Mouse (Mus musculus): ENCODE results near the gene Ankrd54. TPM values are rescaled to one million over a fixed set of nuclear protein-coding genes. Genes with fewer than 3 reads are reported as not detected.

The Ankrd54 gene
- total RNA-seq (2022): 10 to 100 TPM; 16.5 to 20.1 (median 18.4) TPM

DNA sequence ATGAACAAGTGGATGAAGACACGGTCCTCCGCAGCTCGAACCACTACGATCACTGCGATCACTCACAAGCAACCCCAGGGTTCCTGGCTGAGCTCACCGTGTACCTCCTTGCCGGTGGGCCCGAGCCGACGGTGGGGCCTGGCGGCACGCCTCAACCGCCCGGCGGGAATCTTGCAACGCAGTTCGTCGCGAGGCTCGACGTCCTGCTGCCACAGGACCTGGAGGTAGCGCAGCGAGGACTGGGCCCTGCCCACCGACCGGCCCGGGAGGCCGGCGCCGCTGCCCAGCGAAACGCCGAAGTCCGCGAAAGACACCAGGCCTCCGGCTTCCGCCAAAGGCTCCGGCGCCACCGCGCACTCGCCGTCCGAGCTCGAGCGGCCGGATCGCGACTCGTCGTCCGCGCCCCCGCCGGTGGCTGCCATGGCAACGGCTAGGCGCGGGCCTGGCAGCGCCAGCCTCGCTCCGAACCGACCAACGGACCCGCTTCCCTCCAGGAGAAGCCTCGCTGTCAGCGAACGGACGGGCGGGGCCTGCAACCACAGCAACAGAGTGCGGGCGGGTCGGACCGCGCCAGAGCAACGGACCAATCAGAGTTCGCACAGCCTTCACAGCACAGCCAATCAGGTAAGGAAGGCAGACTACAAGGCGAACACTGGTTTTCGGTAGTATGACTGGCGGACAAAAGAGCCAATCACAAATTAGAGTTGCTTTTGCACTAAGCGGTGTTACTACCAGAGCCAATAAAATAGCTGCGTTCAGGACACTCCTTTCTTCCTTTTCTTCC lies at the start of gene Ankrd54:
Gene Ankrd54, minus strand, starts transcription at position 518 of the 784 bp plus-strand sequence.
- peak; percentile 87 to 100 for DNase-seq (ENCODE audit: low spot score in 2 of 2)

DNA sequence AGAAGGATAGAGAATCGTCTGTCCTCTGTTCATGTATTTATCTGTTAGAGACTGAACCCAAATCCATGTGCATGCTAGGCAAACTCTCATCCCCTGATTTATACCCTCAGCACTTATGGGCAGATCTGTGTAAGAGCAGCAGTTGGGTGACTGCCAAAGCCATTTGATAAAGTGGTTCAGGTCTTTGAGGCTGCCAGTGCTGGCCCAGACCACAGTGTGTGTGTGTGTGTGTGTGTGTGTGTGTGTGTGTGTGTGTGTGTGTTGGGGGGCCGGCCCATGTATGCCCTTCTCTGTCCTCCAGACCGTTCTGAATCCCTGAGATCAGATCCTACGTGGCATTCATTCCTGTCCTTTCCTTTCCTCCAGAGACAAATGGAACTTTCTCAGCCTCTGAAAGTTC lies 49.1 kb upstream of the Ankrd54 start:
- DNase-seq (ENCODE audit: low spot score in 2 of 2): no peak

DNA sequence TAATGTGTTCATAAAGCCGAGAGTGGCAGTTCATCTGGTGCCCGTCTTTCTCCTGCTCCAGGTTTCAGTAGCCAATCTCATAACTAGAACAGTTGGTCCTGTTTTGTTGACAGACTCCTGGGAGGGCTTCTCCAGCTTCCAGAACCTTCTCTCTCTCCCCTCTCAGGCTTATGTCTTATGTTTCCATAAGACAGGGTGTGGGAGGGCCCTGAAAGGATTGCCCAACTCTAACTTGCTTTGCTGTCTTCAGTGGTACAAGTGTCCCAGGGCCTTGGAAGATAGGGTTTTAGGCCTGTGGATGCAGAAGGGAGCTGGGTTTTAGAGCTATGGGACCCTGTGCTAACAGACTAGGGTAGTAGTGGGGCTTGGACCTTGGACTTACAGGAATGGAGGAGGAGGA lies 47.8 kb upstream of the Ankrd54 start:
- no peak for DNase-seq (ENCODE audit: low spot score in 2 of 2)

DNA sequence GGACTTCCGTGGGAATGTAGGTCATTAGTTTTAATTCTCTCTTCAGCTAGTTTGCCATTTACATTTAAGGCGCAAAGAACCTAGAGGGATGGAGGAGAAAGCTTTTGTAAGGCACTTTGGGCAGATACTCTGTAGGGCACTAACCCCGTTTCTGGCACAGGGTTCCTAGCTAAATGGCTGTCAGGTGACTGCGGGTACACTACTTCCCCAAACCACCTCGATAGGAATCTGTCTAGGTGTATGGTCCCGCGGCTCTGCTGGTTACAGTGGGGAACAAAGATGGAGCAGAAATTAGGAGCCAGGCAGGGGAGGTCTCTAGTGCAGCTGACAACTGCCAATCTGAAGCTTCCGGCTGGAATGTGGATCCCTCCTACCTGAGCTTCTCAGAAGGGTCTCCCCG lies 47.3 kb upstream of the Ankrd54 start:
- DNase-seq (ENCODE audit: low spot score in 2 of 2): no peak

DNA sequence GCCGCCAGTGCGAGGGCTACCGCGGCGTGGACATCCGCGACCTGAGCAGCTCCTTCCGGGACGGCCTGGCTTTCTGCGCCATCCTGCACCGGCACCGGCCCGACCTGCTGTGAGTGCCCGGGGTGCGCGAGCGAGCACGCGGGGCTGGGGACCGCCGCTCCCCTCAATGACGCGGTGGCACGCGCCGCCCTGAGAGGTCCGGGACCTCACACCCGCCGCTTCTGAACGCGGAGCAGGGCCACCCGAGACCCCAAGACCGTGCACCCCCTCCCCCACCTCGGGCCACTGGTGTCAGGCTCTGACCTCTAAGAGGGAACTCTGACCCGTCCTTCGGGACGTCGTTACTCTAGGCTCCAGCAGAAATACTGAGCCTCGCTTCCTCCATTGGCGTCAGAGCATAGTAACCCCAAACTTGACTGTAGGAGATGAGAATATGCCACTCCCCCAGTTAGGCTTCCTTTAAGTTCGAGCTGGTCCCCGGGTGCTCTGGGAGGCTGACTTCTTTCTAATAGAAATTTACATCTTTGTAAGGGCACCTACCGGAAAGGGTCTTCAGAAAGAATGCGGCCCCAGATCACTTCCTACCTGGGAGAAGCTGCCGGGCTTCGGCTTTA lies 46.7 kb upstream of the Ankrd54 start:
- DNase-seq (ENCODE audit: low spot score in 2 of 2): no peak

DNA sequence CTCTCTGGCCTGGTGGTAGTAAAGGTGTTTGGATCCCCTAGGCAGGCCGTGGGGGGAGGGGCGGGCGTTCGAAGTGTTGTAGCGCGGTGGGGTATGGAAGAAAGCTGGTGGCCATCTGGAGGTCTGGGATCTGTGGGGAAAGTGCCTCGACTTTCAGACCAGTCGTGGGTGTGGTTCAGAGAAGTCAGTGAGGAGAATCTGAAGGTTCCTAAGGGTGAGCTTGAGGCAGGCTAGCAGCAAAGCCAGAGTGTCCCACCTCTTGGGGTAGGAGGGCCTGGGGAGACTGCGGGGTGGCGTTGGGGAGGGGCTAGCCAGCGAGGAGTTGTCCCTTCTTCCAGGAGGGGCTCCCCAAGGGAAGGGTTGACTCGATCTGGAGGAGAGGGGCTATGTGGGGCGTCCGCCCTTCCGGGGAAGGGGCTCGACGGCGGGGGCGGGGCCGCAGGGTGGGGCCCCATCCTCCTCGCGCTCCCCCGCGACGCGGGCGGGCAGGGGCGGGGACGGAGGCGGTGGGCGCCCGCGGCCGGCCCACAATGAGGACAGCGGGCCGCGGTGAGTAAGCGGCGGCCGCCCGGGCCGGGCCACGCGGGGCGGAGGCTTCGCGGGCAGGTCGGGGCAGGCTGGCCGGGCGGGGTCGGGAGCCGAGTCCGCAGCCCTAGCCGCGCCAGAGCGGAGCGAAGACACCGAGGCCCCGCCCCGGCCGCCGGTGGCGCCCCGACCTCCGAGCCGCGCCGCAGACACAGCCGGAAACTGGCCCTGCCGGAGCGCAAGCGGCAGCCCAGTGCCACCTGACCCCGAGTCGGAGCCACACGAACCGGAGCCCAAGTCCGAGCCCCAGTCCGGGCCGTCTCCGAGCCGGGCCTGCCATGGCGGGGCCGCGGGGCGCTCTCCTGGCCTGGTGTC lies 46.0 kb upstream of the Ankrd54 start, which contains the start of gene Micall1:
Gene Micall1, plus strand, starts transcription at position 478 of the 900 bp plus-strand sequence.
- DNase-seq (ENCODE audit: low spot score in 2 of 2): peak in 1 of 2 experiments; percentile 28

DNA sequence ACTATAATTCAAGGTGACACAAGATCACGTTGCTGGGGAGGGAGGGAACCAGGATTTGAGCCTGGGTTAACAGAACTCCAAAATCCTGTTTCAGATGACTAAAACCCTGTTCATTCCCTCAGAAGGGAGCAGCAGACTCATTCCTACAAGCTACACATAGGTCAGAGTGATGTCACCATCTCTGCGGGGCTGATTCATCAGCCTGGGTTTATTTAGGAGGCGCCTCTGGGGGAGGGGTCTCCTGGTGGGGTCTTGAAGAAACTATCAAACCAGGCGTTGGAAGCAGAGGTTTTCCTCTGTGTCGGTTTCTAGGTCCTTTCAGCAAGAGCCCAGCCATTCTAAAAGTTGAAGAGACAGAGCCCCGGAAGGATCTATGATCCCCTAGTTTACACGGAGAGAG lies 45.3 kb upstream of the Ankrd54 start:
- DNase-seq (ENCODE audit: low spot score in 2 of 2): no peak

DNA sequence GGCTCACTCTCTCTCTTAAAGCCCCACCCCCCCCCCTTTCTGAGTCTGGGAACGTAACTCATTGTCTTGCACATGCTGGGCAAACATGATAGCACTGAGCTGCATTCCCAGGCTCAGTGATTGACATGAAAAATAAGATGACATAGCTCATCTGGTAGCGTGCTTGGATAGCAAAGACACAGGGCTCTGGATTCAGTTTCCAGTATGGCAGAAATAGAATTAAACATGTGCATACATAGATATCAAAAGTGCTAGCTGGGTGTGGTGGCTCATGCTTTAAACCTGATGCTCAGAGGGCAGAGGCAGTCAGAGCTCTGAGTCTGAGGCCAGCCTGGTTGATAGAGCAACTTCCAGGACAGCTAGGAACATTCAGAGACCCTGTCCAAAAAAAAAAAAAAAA lies 43.1 kb upstream of the Ankrd54 start:
- no peak for DNase-seq (ENCODE audit: low spot score in 2 of 2)

DNA sequence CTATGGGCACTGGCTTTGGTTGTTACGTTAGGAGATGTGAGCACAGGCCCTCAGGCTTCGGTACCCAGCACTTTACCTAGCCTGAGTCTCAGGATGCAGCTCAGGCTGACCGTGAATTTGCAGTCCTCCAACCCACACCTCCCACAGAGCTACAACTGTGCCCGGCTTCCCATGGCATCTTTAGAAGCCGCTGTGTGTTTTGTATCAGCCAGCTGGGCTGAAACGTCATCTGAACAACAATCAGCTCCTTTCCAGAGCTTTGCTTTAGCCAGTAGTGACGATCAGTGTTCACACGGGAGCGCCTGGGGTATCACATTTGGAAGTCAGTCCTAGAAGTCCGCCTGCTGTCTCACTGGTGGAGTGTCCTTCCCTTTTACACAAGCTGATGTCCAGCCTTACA lies 40.6 kb upstream of the Ankrd54 start:
- no peak for DNase-seq (ENCODE audit: low spot score in 2 of 2)

DNA sequence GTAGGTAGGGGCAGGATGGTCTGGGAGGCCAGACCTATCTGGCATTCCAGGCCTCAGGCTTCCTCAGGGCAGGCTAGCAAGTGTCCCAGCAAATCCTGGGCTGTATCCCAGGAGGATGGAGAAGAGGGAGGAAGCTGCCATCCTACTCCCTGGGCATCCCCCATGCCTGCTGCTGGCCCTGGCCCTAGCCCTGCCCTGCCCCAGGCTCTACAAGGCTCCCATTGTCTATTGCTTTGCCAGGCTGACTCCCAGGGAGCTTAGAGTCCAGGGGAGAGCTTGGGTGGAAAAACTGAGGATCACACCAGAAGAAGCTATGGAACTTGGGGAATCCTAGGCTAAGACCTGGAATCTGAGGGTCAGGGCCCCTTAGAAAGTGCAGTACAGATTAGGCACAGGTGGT lies 38.8 kb upstream of the Ankrd54 start:
- DNase-seq (ENCODE audit: low spot score in 2 of 2): no peak

DNA sequence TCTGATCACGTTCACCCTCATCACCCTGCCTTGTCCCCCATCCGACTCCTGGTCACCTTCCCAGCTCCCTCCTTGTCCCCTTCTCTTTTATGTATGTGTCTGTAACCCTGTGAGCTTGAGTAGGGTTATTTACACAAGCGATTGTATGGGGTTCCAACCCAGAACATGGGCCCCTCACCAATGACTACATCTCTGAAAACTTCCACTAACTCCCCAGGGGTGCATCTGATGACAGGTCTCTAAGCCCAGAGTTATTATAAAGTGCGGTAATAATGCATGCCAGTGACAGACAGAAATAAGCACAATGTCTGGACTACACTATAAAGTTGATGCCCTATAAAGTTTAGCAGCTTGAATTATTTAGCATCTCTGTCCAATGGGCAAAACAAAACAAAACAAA lies 37.7 kb upstream of the Ankrd54 start:
- DNase-seq (ENCODE audit: low spot score in 2 of 2): no peak

DNA sequence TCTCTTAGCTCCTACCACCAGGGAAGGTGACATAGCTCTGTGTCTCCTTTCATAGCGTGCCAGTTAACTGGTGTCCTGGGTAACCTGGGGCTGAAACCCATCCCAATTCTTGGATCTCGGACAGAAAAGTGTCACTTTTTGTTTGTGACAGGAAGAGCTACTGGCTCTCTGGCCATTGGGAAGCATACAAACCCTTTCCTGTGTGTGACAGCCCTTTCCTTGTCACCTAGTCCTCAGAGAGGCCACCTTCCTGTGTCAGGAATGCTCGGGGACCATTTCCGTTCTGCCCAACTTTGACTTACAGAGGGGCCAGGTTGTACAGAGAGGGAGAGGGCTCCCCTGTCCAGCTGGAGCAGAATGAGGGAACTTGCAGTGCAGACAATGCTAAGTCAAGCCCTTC lies 36.8 kb upstream of the Ankrd54 start:
- no peak for DNase-seq (ENCODE audit: low spot score in 2 of 2)

DNA sequence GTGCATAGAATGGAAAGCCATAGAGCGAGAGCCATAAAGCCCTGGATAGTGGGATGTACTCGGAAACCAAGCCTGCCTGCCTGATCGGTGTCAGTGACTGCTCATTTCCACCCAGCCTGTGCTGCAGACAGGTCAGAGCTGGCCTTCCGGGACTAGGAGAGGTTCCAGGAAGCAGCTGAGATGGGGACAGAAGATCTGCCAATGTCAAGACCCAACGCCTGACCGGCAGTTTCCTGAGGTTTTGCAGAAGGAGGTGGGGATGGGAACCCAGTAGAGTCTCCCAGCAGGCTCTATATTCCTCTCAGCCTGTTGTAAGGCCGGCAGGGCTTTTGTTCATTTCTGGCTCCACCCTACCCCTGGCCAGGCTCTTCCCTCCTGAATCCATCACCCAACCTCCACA lies 36.2 kb upstream of the Ankrd54 start:
- DNase-seq (ENCODE audit: low spot score in 2 of 2): no peak

DNA sequence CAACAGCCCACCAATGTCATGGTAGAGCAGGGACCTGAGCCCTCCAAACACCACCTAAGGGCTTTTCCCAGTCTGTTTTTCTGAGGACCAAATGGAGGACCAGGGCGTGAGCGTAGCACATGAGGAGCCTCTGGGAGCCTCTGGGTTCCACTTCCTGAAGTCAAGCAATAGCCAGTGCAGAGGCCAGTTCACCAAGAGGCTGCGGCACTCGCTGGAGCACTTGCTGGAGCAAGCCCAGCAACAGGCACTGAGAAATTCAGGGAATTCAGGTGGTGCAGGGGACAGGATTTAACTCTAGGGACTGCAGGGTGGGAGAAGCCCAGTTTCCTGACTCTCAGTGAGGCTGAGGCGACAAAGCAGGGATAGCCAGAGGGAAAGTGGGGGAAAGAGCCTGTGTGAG lies 35.5 kb upstream of the Ankrd54 start:
- no peak for DNase-seq (ENCODE audit: low spot score in 2 of 2)

DNA sequence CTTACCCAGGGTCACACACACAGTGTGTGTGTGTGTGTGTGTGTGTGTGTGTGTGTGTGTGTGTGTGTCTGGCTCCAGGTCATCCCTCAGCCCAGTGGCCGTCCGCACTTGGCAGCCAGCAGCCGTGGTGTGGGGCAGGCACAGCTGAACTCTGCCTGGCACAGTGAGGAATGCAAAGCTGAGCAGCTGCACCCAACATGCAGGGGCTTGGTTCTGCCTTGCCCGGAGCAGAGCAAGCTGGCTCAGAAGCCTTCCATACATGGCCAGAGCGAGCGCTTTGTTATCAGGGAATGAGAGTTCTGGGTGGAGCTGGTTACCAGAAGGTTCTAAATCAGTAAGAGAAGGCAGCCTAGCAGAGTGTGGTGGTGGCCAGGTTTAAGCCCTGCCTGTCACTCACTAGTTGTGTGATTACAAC lies 34.9 kb upstream of the Ankrd54 start:
- DNase-seq (ENCODE audit: low spot score in 2 of 2): peak; percentile 31 to 72

DNA sequence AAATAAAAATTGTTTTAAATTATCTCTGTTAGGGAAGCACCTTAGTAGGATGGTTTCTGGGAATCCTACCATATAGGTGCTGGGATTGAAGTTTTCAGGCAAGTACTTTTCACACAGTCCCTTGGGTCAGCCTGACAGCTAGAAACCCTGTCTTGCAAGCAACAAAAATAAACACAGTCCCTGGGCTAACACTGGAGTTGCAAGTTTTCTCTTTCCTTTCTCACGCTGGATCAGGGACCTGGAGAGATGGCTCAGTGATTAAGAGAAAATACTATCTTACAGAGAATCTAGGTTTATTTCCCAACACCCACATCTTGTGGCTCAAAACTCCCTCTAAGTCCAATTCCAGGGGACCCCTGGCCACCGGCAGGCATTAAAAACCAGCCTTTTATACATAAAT lies 34.4 kb upstream of the Ankrd54 start:
- DNase-seq (ENCODE audit: low spot score in 2 of 2): no peak

DNA sequence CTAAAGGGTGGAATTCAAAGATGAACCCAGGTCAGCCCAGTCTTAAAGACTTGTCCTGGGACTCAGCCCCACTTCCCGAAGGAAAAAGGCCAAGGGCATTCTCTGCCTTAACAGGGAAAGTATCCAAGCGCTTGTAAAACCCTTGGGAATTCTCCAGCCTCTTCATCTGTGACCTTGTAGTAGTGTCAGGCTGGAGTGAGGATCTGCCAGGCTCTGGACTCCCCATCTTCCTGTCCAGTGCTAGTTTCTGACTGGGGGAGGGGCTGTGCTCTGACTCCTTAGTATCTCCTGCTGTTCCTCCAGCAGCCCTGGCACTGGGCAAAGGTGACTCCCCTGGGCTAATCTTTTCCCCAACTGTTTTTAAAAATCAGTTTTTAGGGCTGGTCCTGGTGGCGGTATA lies 33.9 kb upstream of the Ankrd54 start:
- no peak for DNase-seq (ENCODE audit: low spot score in 2 of 2)

DNA sequence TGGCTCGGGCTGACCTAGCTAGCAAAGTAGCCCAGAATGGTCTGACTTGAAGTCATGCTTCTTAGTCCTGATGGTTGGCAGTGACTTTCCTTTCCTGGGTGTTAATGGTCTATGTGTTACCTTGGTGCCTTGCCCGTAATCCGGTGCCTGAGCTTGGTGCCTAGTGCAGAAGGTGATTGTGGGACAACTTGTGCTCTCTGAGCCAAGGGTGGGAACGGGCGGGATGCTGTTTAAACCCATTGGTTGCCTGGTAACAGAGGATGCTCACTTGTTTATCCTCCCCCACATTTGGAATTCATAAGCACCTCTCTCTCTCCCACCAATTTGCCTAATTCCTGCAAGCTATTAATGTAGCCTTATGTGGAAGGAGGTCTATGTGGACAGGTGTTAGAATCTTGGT lies 32.8 kb upstream of the Ankrd54 start:
- no peak for DNase-seq (ENCODE audit: low spot score in 2 of 2)

DNA sequence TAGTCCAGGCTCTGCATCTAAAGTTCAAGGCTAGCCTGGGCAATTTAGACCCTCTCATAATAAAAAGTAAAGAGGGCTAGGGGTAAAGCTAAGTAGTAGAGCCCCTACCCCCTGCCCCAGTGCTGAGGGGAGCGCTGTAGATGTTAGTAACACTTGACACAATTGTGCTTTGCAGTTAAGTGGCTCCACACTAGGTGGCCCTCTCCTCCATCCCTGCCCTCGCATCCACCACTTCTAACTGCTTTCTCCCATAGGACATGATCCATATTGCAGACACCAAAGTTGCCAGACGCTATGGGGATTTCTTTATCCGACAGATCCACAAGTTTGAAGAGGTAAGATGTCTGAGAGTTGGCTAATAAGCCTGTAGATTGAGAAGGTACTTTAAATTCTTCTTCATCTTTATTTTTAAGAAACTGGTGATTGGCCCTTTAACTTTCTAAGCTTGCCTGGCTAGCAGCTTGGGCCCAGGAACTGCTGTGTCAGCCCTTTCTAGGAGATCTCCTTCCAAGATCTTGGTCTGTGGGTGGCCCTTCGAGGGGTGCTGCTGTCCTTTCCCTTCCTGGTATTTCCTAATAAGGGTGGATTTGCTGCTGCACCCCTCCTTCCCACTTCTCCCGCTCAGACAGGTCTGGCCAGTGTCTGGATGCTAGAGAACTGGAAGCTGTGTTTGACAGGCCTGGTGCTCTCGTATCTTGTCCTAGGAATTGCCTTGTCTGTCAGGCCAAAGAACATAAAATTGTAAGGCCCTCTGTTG lies 30.6 kb upstream of the Ankrd54 start:
- no peak for DNase-seq (ENCODE audit: low spot score in 2 of 2)

DNA sequence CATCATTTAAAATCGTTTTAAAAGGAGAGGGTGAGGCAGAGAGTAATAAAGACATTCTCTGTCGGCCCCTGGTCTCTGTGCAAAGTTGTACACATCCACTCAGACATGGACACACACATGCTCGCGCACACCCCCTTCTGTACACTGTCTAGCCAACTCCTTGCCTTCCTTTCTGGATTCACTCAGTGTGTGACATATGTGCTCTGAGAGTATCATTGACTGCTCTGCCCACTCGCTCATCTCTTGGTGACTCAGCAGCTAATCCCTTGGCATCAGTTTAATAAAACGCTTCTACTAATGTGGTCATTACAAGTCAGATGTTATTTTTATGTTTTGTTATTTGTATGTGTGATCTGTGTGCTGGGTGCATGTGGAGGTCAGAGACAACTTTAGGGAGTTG lies 29.6 kb upstream of the Ankrd54 start:
- no peak for DNase-seq (ENCODE audit: low spot score in 2 of 2)

DNA sequence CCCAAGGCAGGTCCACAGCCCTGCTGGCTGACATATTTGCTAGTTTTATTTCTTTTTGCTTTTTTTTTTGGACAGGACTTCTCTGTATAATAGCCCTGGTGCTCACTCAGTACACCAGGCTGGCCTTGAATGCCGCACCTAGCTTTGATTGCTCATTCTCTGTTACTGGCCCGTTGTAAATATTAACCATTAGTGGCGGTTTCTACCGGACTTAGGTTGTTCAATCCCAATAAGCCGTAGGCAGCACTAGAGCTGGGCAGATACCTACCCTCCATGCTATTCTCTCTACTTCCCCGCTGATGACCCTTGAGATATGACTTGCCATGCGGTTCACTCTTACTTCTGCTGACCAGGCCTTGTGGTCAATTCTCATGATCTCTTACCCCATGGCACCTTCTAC lies 16.9 kb upstream of the Ankrd54 start:
- DNase-seq (ENCODE audit: low spot score in 2 of 2): no peak

Measured in left cerebral cortex, adult 8-10 months (tissue).